Mouse (Mus musculus) layer of hippocampus, postnatal 25 days (tissue): ENCODE data around the gene Lcn11. TPM values are rescaled to one million over a fixed set of nuclear protein-coding genes. Genes with fewer than 3 reads are reported as not detected.

Experiments
- DNase-seq, 2 experiments: peaks; one replicate each; pipeline ENCODE4 v3.0.0; 2022; ENCODE audit warnings: mixed read lengths in 2 of 2, low spot score in 1 of 2; ENCODE audit errors: extremely low spot score in 1 of 2
- total RNA-seq, 2 experiments: library from RNA; stranded (reverse); gene quantifications; 2 replicates each; pipeline ENCODE4 v1.2.3; 2021

Gene Lcn11
- total RNA-seq, 2 experiments from 2014 or later, result not detected

DNA sequence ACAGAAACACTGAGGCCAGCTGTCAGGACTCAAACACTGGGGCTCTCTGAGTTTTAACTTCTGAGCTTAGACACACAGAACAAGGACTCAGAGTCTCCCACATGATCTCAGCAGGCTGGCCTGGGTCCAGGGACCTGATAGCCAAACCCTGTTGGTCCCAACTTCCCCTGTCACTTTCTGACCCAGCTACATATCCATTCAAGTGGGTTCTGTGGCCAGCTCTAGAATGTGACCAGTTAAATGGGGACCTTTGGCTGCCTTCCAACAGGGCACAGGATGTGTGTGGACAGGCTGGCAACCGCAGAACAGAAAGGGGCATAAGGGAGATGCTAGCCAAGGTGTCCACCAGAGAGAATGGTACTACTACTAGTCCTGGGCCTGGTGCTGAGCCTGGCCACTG, 46.0 kb downstream of the Lcn11 start, which contains the start of gene Lcn9:
Gene Lcn9 (plus strand): TSS at position 348 of the 400 bp plus-strand sequence.
- peak in 1 of 2 experiments; percentile 24 for DNase-seq

GRCm38 (mm10) chr2:25824751-25825150, 47.9 kb downstream of the Lcn11 start:
- DNase-seq, result no peak

DNA sequence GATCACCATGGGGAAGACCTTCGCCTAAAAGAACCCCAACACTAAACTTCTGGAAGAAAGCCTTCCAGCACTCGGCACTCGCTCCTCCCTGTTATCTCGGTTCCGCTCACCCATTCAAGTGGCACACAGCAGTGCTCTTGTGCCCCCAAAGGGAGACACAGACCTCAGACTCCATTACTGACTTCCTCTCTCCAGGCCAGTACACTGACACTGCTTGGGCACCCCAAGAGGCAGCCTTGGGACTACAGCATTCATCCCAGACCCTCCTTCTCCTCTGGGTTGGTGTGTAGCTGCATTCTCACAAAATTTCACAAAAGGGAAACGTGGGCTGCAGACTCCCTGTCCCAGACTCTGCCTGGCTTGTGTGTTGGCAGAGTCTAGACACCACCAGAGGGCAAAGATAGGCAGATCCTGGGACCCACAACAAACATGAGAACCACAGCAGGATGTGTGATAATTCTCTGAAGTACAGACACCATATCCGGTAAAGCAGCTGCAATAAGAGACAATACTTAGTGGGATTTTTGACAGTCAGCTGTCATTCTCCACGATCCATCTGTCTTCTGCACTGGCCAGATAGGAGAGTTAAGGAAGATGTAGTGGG, 51.6 kb downstream of the Lcn11 start:
- DNase-seq, result no peak

Other genes with a start within 250 kb of the Lcn11 start
- gene Traf2, start 230.1 kb upstream of the Lcn11 start, total RNA-seq, result 10 to 100 TPM in 1 of 2 experiments, 1 to 10 TPM in 1; 9.5 to 10.5 TPM
- gene Edf1, start 219.2 kb upstream of the Lcn11 start, total RNA-seq, result 100 to 1,000 TPM; 211 to 232 TPM
- 1 to 10 TPM; 1.9 to 2.3 TPM for gene Mamdc4, start 202.2 kb upstream of the Lcn11 start, total RNA-seq
- gene Phpt1, start 201.8 kb upstream of the Lcn11 start, total RNA-seq, result 10 to 100 TPM; 67.9 to 75.4 TPM
- gene Ajm1, start 195.3 kb upstream of the Lcn11 start, total RNA-seq, result 100 to 1,000 TPM; 104 to 117 TPM
- 100 to 1,000 TPM; 128 to 145 TPM for gene Rabl6, start 168.5 kb upstream of the Lcn11 start, total RNA-seq
- gene Ccdc183, start 159.3 kb upstream of the Lcn11 start, total RNA-seq, result not detected
- gene Tmem141, start 155.0 kb upstream of the Lcn11 start, total RNA-seq, result 10 to 100 TPM; 21.3 to 24.7 TPM
- gene Fcna, start 149.0 kb upstream of the Lcn11 start, total RNA-seq, result under 1 TPM; 0.44 to 0.80 TPM
- not detected for gene Lcn8, start 123.9 kb upstream of the Lcn11 start, total RNA-seq
- not detected for gene Lcn5, start 119.1 kb upstream of the Lcn11 start, total RNA-seq
- gene Lcn6, start 100.2 kb upstream of the Lcn11 start, total RNA-seq, result not detected
- gene Lcn10, start 94.3 kb upstream of the Lcn11 start, total RNA-seq, result not detected
- not detected for gene Obp2a, start 77.0 kb upstream of the Lcn11 start, total RNA-seq
- 100 to 1,000 TPM in 1 of 2 experiments, 10 to 100 TPM in 1; 98.1 to 104 TPM for gene Bmyc, start 70.3 kb upstream of the Lcn11 start, total RNA-seq
- gene Obp2b, start 40.0 kb upstream of the Lcn11 start, total RNA-seq, result not detected
- gene Lcn3, start 11.4 kb upstream of the Lcn11 start, total RNA-seq, result not detected
- gene Gm13539, start 5.2 kb downstream of the Lcn11 start, total RNA-seq, result not detected
- not detected for gene Glt6d1, start 38.8 kb downstream of the Lcn11 start, total RNA-seq
- gene Lcn9, start 46.1 kb downstream of the Lcn11 start, total RNA-seq, result not detected
- gene Sohlh1, start 70.2 kb downstream of the Lcn11 start, total RNA-seq, result not detected
- gene Kcnt1, start 86.7 kb downstream of the Lcn11 start, total RNA-seq, result 10 to 100 TPM; 33.6 to 37.2 TPM
- gene Camsap1, start 206.3 kb downstream of the Lcn11 start, total RNA-seq, result 100 to 1,000 TPM; 113 to 122 TPM
- 10 to 100 TPM; 58.1 to 68.6 TPM for gene Ubac1, start 244.7 kb downstream of the Lcn11 start, total RNA-seq